Mouse (Mus musculus): Measurements from ENCODE around the gene Maml2.

Maml2 gene

DNA sequence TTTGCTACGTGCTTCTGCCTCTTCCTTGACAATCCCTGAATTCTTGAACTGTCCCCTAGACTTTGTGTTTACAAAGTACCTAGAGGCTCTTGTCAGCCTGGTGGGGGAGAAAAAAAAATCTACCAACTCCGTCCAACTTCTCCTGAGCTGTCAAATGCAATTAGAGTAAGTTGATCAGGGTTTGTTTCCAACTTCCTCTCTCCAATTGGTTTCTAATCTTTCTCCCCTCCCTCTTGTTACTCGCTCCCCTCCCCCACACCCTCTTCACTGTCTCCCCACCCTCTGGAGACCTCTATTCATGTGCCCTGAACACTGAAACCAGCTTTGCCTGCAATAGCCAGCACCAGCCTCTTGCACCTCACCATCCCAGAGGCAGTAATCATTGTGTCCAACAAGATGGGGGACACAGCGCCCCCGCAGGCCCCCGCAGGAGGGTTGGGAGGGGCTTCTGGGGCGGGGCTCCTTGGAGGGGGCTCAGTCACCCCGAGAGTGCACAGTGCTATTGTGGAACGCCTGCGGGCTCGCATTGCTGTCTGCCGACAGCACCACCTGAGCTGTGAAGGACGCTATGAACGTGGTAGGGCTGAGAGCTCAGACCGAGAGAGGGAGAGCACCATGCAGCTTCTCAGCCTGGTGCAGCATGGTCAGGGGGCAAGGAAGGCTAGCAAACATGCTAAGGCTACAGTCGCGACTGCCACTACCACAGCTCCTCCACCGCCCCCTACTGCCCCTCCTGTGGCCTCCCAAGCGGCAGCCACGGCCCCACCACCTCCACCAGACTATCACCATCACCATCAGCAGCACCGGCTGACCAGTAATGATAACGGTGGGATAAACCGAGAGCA is at the start of gene Maml2:
Gene Maml2 (plus strand): TSS at position 290 of the 845 bp plus-strand sequence.
- peak; percentile 61 for DNase-seq

DNA sequence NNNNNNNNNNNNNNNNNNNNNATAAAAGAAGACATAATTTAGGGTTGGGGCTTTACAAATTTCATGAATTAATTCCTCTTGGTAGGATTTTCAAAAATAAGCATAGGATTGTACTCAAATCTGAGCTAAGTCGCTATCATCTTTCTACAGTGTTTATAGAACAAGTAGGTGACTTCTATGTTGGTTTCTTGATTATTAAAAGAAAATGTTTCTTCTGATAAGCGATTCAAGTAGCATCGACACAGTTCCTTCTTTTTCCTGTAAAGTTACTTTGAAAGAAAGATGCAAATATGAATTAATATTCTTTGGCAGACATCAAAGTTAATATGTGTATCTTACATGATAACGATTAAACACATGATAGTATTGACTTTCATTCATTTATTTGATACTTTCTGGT is 49.7 kb upstream of the Maml2 start:
- no peak for DNase-seq

DNA sequence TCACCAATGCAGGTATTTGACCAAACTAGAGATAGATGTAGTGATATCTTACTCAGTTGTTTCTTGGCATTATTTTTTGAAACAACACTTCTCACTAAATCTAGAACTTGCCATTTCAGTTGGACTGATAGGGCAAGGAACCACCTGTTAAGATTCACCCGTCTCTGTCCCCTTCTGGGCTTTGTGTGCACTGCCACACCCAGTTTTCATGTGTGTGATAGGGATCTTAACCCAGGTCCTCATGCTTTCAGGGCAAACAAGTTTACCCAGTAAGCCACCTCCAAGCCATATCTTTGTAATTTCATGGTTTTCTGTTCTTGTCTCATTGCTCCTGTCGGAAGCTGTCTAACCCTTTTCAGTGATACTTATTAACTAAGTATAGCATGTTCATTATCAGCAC is 46.5 kb upstream of the Maml2 start:
- DNase-seq, result no peak

DNA sequence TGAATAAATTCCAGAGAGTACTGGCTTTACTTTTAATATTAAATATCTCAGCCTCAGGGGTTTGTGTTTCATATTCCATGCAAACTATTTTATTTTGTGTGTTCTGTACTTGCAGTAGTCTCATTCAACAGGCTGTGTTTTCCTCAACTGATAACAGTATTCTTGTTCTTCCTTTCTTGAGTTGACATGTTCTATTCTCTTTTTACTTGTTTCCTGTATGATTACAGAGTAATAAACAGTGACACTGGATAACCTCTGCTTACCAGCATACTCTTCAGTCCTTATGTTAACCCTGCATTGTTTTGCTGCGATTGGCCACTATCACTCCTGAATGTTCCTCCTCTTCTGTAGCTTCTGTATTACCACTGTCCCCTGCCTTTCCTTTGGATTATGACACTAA is 41.0 kb upstream of the Maml2 start:
- no peak for DNase-seq

DNA sequence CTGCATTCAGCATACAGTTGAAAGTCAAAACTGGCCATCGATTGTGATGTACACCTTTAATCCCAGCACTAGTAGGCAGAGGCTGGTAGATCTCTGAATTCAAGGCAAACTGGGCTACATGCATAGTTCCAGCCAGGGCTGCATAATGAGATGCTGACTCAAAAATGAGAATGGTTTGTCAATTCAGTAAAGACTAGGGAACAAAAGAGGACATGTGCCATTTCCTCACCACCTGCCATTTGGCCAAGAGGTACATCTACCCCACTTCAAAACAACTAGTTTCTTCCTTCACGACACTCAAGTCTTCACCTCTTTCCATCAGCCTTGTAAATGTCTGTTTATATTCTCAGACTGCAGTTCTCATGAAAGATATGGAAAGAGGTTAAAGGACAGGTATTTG is 39.6 kb upstream of the Maml2 start:
- no peak for DNase-seq

DNA sequence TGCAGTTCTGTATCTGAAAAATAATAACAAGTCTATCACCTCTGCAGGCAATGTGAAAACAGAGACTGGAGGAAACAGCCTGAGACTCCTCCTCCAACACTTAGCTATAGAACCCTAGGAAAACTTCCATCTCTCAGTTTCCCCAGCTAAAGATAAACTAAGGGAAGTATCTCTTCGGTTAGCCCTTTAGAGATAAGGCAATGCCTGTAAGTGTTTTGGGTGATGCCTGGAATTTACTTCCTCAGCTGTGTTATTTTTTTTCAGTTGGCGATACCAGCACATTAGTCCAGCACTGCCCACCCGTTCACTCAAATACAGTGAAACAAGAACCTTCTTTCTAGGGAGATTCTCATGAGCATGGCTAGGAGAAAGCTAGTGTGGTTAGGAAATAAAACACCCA is 36.8 kb upstream of the Maml2 start:
- no peak for DNase-seq

DNA sequence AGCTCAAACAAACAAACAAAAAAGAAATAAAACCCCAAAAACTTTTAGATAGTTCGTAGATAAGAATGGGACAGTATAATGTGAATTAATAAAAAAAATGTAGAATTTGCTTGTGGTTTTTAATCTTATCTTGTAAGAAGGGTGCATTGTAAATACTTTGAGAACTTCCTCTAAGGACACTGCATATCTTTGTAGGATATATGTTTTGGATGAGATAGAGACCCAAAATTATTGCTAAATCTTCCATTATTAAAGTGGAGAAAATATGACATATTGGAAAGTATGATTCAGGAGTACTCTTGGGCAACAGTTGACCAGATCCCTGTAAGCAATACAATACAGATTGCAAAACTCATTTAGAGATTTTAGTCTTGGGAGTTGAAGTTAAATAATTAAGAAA is 24.5 kb upstream of the Maml2 start:
- no peak for DNase-seq

DNA sequence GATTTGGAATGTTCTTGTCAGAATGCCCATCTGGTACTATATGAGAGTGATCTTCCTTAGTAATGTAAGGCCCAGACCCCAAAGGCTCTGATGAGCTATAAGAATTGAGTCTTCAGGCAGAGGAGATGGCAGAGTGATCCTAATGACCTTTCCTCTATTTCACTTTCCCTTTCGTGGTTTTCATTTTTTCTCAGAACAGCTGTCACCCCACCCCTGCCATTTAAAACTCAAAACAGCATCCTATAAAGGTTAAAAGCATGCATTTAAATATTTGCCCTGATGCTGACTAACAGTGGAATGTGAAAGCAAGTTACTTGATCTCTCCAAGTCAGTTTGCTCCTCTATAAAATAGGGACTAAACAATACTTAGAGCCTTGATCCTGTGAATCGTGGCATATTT is 10.3 kb upstream of the Maml2 start:
- no peak for DNase-seq

DNA sequence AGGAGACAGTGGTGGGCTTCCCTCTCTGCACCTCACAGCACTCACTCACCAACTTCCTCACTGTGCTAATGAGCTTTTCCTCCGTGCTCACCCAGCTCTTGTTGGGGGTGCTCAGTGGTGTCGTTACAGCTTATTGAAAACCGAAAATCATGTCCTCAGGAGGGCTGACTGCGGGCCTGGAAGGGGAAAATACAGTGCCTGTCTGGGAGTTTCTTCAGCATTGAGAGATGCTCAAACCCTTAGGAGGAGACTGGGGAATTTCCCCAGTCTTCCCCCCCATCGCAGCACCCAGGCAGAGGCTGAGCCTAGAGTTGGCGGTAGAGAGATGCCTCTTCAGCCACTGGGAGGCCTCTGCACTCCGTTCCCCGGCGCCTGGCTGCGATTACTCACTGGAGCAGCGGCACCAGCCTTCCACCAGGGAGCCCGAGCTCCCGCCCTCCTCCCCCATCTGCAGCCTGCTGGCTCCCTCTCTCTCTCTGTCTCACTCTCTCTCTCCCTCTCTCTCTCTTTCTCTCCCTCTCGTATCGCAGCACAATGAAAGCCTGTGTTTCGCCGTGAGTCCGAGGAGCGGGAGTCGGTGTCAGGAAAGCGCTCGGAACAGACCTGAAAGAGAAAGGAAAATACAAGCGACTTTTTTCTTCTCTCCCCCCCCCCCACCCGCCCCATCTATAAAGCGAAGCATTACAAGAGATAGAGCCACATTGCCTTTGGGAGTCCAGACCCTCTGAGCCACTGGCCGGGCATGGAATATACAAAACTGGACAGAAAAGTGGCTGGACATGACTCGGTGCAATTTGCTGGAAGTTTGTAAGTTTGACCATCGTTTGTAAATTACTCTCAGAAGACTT is 1.3 kb upstream of the Maml2 start:
- peak; percentile 90 for DNase-seq

DNA sequence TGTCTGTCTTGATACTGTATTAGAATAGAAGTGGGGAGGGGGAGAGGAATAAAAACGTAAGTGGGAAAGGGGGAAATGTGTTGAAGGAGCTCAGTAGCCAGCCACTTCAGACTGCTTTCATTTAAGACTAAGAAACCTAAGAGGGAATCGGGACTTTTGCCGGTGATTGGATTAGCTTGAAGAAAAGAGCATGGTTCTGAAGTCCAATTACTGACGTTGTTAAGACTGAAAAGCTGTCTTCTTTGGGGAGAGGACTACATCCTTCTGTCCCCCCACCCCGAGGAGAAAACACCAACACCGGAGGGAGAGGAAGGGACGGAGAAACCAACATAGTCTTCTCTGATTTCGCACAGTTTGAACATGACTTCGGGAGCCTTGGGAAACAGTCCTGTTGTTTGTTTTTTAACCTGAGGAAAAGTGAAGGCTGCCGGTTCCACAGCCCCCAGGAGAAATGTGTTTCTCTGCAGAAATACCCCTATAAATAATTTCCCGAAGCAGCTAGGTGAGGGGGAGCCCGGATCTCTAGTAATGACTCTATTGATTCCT is 562 bp upstream of the Maml2 start:
- no peak for DNase-seq

DNA sequence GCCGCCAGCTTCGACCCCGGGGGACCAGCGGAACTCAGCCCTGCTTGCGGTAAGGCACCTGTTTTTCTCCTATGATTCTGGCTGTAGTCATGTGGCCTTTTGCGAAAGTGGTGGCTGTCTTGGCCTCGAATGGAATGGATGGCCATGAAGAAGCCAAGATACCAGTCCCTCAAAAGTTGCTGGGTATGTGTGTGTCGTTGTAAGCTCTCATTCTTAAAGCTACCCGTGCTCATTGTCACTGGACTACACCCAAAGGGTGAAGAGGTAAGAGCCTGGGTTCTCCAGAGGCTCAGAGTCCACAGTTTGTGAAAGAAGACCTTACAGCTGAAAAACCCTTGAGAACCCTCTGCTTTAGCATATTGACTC is 739 bp downstream of the Maml2 start:
- no peak for DNase-seq

DNA sequence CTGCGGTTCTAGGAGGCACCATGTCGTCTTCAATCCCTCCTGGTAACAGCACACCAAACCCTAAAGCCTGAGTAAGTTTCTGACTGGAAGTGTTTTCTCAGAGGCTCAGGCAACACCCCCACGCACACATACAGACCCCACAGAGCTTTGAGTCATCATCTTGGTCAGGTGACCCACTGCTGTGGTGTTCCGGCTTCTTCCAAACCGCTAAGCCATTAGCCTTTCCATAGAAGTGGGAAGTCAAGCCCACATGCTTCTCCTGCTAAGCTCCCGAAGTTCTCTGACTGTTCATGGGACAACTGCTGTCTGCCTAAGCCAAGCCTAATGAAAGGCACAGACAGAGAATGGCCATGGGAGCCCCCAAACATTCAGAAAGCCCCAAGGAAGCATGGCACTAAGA is 1.4 kb downstream of the Maml2 start:
- DNase-seq, result no peak

DNA sequence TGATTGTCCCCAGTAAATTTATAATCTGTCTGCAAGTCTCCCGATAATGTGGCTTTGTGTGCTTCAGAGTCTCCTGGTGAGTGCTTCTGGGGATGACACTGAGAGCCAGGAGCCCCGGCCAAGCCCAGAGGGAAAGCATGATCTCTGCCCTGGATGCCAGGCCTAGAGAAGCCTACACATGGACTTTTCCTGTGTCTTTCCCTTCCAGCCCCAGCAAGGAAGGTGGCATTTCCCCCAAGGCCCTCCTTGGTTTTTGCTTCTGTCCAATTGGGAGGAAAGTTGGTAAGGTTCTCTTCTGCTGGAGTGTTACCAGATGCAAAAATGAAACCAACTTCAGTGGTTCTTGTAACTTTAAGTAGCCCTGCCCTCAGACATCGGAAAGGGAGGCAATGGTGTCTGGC is 2.3 kb downstream of the Maml2 start:
- no peak for DNase-seq

DNA sequence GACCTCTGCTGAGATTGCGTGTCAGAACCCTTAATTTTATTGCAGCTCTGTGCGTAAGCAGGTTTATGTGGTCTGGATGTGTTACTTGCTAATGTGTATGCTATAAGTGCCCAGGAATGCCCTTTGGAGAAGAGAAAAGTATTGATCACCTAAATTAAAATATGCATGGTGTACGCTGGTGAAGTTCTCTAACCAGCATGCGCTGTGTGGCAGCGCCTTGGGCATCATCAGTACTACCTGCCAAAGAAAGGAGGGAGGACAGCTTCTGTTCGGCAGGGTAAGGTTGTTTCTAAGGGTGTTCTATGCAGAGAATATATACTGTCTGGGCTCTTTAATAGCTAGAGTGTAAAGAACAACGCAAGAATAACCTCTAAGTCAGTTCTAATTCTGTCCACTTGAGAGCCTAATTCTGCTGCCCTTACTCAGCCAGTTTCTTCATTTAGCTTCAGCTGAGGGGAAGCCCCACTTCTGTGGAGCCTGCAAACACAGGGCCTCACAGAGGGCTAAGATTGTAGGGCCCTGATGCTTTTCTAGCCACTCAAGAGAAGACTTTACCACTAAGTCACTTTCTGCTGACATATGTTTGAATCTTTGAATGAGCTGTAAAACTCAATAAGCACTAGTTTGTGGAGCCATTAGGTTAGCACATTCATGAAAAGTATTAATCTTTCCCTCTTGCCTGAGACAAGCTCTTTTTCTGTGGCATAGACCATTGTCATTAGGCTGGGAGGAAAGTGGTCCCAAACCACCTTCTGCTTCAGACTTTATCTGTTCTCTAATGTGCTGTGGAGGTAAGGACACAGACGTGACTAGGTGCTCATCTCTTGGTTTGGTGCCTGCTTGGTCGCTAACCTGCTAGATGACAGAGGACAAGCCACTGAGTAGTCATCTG is 3.4 kb downstream of the Maml2 start:
- no peak for DNase-seq

DNA sequence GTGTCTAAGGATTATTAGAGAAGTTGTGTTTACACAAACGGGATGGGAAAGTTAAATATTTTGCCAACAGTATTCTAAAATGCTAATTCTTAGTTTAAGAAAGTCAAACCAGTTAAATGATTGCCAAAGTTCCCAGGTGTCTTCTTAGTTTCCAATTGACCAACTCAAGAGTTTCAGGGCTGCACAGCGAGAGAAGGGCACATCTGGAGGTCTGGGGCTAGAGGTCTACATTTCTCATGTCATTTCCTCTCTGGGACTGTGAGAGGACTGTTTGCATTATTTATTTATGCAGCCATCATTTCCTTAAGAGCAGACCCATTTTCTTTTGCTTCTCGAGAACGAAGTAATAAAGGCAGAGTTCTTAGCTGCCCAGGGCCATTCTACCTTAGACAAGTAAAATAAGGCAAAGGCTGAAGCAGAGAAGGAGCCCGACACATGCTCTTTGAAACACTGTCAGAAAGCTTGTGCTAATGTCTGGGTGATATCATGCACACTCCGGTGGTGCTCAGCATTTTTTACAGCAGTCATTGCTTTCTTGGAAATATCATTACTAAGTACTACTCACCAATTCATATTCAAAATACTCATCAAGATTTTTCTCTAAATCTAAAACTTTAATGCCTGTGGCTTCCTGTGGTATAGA is 4.5 kb downstream of the Maml2 start:
- no peak for DNase-seq

DNA sequence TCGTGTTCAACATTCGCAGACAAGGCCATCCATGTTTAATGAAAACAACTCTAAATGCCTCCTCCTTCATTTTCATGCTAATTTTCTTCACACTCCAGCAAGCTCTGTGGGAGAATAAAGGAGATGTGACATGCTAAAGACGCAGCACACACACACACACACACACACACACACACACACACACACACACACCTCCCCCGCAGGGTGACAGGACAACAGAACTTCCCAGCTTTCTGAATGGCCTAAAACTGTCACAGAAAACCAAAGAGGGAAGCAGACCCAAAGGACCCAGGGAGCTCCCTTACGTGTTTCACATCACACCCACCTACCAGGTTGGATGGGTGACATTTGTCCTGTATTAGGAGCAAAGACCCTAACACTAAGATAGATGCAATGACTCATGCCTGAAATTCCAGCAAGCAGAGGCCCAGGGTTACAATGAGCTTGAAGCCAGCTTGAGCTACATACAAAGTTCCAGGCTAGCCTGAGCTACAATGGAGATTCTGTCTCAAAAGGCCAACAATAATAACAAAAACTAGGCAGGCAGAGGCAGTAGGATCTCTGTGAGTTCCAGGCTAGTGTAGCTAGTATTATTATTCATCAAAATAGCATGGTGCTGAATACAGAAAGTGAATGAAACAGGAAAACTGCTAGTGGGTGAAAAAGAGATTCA is 5.5 kb downstream of the Maml2 start:
- DNase-seq, result no peak

DNA sequence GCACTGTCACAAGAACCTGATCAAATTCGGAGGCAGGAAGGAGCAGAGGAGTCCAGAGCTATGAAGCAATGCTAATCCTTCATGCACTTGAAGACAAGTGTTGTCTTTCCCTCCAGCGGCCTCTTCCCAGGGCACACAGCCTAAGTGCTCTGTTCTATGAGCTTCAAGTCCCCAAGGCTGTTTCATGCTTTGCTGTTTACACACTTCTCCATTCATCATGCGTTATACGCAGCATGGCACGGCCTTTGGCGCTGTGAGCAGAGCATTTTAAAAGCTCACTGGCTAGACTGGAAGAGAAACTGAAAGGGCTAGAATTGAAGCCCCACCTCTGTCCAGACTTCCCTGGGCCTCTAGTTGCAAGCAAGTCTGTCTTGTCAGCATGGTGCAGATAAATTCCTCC is 6.2 kb downstream of the Maml2 start:
- peak; percentile 51 for DNase-seq

DNA sequence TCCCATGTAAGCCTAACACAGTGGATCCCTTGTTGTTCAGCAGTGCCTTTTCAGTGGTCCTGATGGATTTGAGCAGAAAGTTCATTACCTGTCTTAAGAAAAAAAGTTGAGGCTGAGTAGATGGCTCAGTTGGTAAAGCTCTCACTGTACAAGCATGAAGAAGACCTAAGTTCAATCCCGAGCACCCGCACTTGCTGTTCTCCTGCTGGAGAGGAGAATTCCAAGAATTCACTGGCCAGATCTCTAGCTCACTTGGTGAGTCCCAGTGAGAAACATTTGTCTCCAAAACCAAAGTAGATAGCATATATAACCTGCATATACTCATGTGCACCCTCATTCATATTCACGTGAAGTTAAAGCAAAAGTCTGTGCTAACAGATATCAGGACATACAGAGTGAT is 8.7 kb downstream of the Maml2 start:
- no peak for DNase-seq

DNA sequence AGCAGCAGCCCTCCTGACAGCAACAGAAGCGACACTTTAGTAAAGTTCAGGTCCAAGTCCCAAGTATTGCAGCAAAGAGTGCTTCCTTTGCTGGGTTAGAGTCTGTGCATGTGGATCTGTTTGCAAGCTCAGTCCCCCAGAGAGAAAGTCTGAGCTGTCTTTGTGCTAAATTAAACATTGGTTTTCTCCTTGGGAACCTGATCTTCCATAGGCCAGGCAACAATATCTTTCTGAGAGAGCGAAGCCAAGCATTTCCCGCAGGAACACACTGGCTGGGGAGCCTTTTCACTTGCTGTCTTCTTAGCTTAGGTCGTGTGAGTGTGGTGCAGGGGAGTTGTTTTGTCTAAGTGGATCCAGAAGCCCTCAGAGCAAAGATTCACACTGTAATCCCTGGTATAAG is 9.5 kb downstream of the Maml2 start:
- DNase-seq, result no peak

DNA sequence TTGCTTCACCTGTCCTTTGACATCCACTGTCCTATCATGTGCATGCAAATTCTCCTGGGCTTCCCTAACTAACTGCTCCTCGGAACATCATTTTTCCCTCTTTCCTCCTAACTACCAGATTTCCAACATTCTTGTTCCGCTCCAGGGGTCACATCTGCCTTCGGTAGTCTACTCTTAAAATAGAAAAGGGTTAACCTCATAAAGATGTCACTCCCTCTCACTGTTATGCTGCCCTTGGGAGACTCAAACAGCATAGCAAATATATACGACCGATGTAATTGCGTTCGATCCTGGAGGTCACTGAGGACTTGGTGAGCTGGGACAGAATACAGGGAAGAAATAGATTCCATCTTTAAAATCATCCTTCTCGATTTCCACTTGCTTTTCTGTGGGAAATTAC is 11.0 kb downstream of the Maml2 start:
- DNase-seq, result no peak

DNA sequence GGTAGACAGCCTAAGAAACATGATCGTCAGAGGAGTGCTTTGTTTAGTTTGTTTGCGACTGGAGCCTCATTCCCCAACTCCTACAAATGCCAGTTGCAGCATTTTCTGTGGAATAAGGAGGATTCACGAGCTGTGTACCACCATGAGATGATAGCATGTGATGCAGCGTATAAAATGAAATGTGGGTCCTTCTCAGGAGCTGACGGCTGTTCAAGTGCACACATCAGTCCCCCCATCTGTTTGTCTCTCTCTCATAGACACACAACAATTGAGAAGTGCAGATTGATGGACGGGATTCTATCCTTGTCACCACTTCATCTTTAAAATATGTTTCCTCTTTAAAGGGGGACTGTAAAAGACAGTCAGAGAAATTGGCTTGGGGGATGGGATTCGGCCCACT is 12.1 kb downstream of the Maml2 start:
- no peak for DNase-seq

DNA sequence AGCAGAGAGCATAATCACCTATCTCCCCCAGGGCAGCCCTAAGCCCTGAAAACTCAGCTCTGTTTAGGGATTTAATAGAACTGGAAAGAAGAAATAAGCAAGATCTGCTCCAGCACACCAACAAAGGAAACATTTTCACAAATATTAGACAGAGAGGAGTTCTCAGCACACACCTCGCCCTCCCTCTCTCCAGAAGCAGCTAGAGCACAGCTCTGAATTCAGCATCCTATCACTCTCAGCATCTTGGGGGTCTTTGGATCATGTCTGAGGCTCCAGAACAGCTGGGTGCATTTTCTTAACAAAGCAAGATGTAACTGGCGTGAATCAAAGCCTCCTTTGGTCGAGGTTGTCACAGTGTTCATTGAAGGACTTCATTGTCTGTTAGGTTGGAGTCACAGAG is 12.5 kb downstream of the Maml2 start:
- no peak for DNase-seq

All from kidney, adult 9 months (tissue).